Mouse (Mus musculus): ENCODE data around the gene Garnl3.
"Not testable (repeated sequence)": the region's sequence is repeated elsewhere in the genome, so short reads cannot be mapped to it uniquely, and the experiment has no call there.

The Garnl3 gene

GRCm38 (mm10) chr2:33022846-33023245 lies 108.6 kb downstream of the Garnl3 start:
- no peak for DNase-seq

DNA sequence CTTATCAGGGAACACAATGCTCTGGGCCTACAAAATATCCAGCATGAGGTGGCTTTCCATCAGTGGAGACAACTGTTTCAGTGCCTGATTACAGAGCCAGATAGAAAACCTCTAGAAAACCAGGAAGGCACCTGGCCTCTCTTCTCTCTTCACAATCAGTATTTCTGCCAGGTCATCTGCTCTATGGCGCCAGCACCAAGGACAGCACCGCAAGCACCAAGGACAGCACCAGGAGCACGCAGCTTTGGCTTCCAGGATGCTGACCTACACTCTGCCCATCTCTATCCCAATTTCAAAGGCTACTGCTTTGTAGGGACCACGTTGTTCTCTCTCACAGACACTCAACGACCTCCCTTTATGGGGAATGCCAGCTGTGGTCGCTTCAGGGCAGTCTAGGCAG lies 113.4 kb downstream of the Garnl3 start:
- no peak for DNase-seq

DNA sequence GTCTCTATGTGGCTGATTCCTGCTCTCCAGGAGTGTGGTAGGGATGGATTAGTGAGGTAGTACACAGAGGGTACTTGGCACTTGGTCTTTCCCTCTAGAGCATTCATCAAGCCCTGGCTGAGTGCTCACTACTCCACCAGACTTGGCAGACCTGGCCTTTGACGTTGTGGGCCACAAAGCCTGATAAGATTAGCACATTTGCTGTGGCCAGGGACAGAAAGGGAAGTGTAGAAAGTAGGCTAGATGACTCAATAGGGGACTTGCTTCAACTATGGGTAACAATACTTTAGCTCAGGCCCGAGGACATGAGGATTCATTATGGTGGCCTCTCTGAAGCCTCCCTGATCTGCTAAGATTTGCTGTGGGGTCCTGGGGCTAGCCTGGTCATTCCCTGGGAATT lies 114.3 kb downstream of the Garnl3 start:
- no peak for DNase-seq

- DNase-seq: no peak
Measured at GRCm38 (mm10) chr2:33014877-33015276, 116.6 kb downstream of the Garnl3 start.

GRCm38 (mm10) chr2:33009055-33009454 lies 122.4 kb downstream of the Garnl3 start:
- DNase-seq: not testable (repeated sequence)

DNA sequence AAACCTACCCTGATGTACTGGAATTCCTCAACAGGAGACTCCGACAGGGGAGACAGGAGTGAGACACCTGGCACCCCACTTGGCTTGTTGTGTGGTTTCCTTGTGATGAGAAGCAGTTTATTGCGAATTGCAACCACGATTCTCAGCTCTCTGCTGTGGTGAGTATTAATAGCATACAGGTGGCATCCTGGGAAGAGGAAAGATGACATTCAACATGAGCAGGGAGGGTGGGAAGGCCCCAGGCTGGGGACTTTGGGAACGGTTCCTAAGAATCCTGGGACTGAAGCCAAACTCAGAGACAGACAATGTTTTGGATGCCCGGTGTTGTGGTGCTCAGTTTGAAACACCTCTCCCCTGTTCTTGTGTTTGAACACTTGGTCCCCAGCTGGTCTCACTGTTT lies 126.4 kb downstream of the Garnl3 start:
- no peak for DNase-seq

- no peak for DNase-seq
Measured at GRCm38 (mm10) chr2:33002144-33002543, 129.3 kb downstream of the Garnl3 start.

DNA sequence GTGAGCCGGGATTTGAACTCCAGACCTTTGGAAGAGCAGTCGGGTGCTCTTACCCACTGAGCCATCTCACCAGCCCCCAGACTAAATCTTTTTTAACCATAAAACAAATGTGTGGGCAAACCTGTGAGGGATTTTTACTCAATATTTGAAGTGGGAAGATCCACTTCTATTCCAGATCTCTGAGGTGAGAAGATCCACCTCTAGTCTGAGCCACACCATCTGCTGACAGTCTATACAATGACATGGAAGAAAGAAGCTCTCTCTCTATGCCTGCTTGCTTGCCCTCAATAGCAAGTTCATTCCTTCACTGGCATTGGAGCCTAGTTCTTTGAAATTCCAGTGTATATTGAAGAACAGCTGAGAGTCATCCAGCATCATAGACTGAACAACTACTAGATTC lies 131.7 kb downstream of the Garnl3 start:
- no peak for DNase-seq

- DNase-seq: no peak
Measured at GRCm38 (mm10) chr2:32997792-32998191, 133.7 kb downstream of the Garnl3 start.

GRCm38 (mm10) chr2:32997081-32997480 lies 134.4 kb downstream of the Garnl3 start:
- DNase-seq: no peak

- DNase-seq: no peak
Measured at GRCm38 (mm10) chr2:32992130-32992529, 139.3 kb downstream of the Garnl3 start.

- DNase-seq: no peak
Measured at GRCm38 (mm10) chr2:32990167-32990832, 141.2 kb downstream of the Garnl3 start.

DNA sequence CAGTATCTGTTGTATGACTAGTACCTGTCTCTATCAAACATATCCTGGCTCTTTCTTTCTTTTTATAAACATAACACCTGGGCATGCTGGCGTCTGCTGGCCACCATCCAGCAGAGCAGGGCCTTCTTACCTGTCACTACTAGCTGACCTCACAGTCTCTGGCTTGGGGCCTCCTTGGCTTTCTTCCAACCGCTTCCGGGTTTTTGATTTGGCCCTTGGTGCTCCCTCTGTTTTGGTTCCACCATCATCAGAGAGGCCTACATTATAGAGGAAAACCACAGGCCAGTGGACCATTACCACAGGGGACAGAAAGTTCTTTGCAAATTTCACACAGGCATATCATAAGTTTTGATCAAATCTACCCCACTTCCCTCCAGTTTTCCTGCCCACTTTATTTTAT lies 142.1 kb downstream of the Garnl3 start:
- no peak for DNase-seq

DNA sequence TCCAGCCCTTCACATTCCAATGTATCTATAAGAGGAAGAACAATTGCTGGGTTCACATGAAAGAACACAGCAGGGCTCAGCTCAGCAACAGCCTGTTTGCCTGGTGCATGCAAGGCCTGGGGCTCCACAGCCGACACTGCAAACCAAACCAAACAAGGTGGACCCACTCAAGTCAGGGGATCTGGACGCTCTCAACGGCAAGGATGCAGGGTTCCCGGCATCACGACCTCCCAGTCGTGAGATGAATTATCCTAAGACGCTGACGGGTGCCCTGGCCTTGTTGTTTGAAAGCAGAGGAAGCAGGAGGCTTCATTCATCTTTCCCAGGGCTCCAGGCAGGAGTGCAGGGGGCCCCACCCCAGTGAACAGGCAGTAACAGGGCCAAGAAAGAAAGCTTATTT lies 145.6 kb downstream of the Garnl3 start:
- no peak for DNase-seq

DNA sequence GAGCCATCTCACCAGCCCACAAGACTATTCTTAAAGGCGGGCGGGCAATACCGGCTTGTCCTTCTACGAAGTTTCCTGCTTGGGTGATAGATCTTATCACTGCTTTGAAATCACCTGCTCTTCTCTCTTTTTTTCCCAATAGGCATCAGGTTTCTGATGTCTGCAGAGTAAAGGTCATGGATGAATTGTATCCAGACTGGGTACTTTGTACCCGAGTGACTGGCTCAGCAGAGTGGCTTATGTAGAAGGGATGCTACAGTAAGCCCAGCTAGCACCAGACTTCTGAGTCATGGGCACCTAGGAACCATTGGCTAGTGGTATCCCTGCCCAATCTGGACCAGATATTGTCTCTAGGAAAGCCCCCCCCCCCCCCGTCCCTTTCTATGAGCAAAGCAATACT lies 147.8 kb downstream of the Garnl3 start:
- no peak for DNase-seq

GRCm38 (mm10) chr2:32982700-32983099 lies 148.8 kb downstream of the Garnl3 start:
- DNase-seq: no peak

DNA sequence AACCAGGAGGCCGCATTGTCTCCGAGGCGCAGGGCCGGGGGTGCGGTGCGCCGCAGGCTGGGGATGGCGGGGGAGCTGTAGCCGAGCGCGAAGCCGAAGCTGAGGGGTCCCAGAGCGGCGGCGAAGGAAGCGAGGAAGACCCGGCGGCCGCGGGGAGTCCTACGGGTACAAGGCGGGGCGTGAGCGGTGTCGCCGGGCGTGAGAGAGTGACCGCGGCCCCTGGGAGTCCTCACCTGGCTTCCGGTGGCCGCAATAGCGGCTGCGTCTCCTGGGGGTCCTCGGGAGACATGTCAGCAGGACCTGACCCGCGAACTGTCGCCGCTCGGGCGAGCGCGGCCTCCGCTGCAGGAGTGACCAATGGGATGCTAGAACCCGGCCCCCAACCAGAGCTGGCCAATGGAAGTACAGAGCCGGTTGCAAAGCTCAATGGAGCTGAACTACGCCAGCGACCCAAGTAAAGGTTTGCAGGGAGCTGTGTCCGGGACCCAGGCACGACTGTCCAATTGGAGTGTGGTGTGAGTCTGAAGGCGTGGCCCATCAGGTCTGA lies 149.7 kb downstream of the Garnl3 start, which contains the start of gene Slc2a8:
Gene Slc2a8, minus strand, starts transcription at position 359 of the 547 bp plus-strand sequence.
- DNase-seq: peak; percentile 80

DNA sequence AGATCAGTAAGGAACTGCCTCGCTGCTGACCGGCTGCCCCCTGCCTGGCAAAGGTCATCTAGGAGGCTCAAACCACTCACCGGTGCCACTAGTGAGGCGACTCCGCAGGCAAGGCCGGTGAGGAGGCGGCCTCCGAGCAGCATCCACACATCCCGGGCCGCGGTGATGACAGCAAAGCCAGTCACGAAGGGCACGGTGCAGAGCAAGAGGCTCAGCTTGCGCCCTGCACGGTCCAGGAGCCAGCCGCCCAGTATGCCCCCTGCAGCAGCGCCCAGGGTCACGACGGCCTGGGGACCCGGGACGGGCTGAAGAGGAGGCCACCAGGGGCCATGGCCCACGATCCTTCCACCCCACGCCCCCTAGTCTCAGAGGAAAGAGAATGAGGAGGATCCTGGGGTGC lies 150.2 kb downstream of the Garnl3 start:
- peak; percentile 40 for DNase-seq

DNA sequence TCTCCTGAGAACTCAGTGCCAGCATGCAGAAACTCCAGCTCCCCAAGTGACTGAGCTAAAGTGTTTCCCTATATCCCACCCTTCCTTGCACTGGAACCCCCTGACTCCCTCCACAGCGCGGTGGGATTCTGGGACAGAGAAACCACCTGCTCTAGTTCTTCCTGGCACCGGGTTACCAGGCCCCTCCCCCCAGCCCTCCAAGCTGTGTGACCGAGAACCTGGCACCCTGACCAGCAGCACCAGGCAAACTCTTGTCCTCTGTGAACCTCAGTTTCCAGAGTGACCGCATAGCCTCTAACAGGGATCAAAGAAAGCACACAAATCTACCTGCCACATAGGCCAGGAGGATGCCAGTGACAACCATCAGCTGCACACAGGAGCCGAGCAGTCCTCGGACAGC lies 151.8 kb downstream of the Garnl3 start:
- DNase-seq: no peak

DNA sequence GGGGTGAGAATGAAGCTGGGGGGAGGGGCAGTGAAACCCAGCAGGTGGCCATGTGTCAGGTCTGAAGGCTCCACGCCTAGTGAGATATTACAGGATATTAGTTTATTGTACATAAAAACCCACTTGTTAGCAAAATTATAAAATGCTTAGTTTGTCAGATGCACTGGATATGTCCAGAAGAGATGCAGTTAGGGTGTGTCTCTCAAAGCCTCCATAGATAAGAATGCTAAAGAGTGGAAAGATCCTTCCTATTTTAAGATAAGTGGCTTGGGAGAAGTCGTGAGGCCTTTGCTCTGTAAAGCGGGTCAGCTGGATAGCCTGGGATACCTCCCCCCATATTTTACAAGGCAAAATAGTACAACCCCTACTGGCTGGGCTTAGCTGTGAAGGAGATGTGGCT lies 152.8 kb downstream of the Garnl3 start:
- DNase-seq: no peak

- no peak for DNase-seq
Measured at GRCm38 (mm10) chr2:32977114-32977513, 154.3 kb downstream of the Garnl3 start.

- DNase-seq: no peak
Measured at GRCm38 (mm10) chr2:32974216-32974615, 157.2 kb downstream of the Garnl3 start.

DNA sequence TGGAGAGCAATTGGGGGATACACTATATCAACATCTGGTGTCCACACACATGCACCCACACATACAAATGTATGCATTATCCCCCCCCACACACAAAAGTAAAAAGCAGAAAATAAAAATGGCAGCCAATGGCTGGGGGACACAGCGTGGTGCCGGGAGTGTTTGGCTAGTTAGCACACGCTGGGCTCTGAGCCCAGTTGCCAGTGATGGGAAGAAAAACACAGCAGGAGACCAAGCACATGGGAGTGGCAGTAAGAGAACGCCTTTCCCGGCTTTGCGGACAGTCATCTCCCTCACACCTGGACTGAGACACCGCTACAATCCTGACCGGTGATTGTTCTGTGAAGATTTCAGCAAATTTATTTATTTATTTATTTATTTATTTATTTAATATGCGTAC lies 160.2 kb downstream of the Garnl3 start:
- DNase-seq: no peak

GRCm38 (mm10) chr2:32969326-32969725 lies 162.1 kb downstream of the Garnl3 start:
- no peak for DNase-seq

- DNase-seq: no peak
Measured at GRCm38 (mm10) chr2:32968024-32968614, 163.3 kb downstream of the Garnl3 start.

All from right cerebral cortex, postnatal 4 days (tissue).